Mouse (Mus musculus): Measurements from ENCODE around the gene Gm7358. TPM values are rescaled to one million over a fixed set of nuclear protein-coding genes. Genes with fewer than 3 reads are reported as not detected.

The Gm7358 gene
- not detected for polyA plus RNA-seq (2014; fragmentation: Illumina TruSeq; extraction: RNeasy Lipid Tissue Mini Kit (QIAGEN cat#74804); ENCODE audit: low replicate concordance)

DNA sequence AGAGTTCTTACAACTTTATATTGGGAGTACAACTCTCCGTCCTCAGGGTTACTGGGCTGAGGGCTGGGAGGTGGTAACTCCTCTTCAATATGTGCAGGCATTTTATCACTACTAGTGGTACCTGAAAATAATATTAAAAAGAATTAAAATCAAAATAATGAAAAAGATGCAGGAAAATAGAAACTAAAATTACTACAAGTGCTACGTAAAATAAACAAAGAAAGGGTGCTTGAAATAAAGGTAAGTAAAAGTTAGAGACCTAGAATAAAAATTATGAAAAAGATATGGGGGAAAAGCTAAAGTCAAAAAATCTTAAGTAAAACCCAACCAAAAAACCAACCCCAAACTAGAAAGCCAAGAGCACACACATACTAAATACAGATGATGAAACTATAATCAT lies at the start of gene Gm7358:
Gene Gm7358 (minus strand): TSS at position 101 of the 400 bp plus-strand sequence.

Other genes with a start within 250 kb of the Gm7358 start
- 0.26 TPM for gene Gm7168, start 111.2 kb downstream of the Gm7358 start, polyA plus RNA-seq (2014; fragmentation: Illumina TruSeq; extraction: RNeasy Lipid Tissue Mini Kit (QIAGEN cat#74804); ENCODE audit: low replicate concordance)
- gene Gm7356, start 55.8 kb downstream of the Gm7358 start, polyA plus RNA-seq (2014; fragmentation: Illumina TruSeq; extraction: RNeasy Lipid Tissue Mini Kit (QIAGEN cat#74804); ENCODE audit: low replicate concordance): not detected
- gene Dact2, start 144.8 kb upstream of the Gm7358 start, polyA plus RNA-seq (2014; fragmentation: Illumina TruSeq; extraction: RNeasy Lipid Tissue Mini Kit (QIAGEN cat#74804); ENCODE audit: low replicate concordance): 0.37 TPM
- 17.8 TPM for gene Smoc2, start 220.0 kb upstream of the Gm7358 start, polyA plus RNA-seq (2014; fragmentation: Illumina TruSeq; extraction: RNeasy Lipid Tissue Mini Kit (QIAGEN cat#74804); ENCODE audit: low replicate concordance)